12 mouse cellular contexts compared by ENCODE assay signal in genomic region chr4:124755526-124755925, GRCm38 (mm10). TPM values are rescaled to one million over a fixed set of nuclear protein-coding genes. Genes with fewer than 3 reads are reported as not detected.
DNase-seq lines count a peak whose midpoint lies in the region; ATAC-seq and TF ChIP-seq lines count a peak whose summit lies in the region.
"Had no signal": no experiment of that assay in that cellular context is flagged by ENCODE, and none has a peak within 500 bp of the region (broad histone marks: within the 10 kb centered on the region; RNA-seq: fewer than 3 reads in every experiment).

No protein-coding gene starts in this region.

- no peak overlapping the region for H3K27ac ChIP-seq in hindbrain, embryonic 13.5 days
- no peak overlapping the region for H3K27ac ChIP-seq in hindbrain, embryonic 14.5 days
- H3K27ac ChIP-seq in spleen, adult 2 months (ENCODE audit: insufficient read depth, low read length), result peak overlapping the region; percentile 53; the same call in 1 of the 2 replicates
- H3K27ac ChIP-seq: limb, embryonic 10.5 days had no signal

- peaks cover 20% of the 10 kb centered on the region for H3K4me1 ChIP-seq in hindbrain, embryonic 13.5 days (replicated peaks)
- peaks cover 10% of the 10 kb centered on the region for H3K4me1 ChIP-seq in hindbrain, embryonic 14.5 days (replicated peaks; ENCODE audit: control insufficient read depth, insufficient read depth, low read length)
- peaks cover 19% of the 10 kb centered on the region; the same call in 1 of the 2 replicates for H3K4me1 ChIP-seq in spleen, adult 2 months (ENCODE audit: control insufficient read depth, insufficient read depth, insufficient read length)

- WGBS in hindbrain, embryonic 13.5 days, result 79% methylated on average over 7 of the region's 7 CpGs
- WGBS in hindbrain, embryonic 14.5 days, result 75% methylated on average over 7 of the region's 7 CpGs
- WGBS in spleen, adult 2 months, result 25% methylated on average over 7 of the region's 7 CpGs

- no peak for DNase-seq in hindbrain, embryonic 14.5 days (ENCODE audit: low spot score)
- DNase-seq in spleen, adult 2 months (ENCODE audit: low read depth in 1 of 2, low spot score in 2 of 2), result no peak
- DNase-seq in spleen, postnatal 14 days (ENCODE audit: low spot score in 2 of 2), result no peak
- no peak for DNase-seq in frontal cortex, adult 2 months (ENCODE audit: extremely low spot score in 1 of 2, low spot score in 1 of 2)
- no peak for DNase-seq in thymus, postnatal 4 days
- DNase-seq: lung, postnatal 36 days; spleen, adult 18-20 months had no signal

- TF ChIP-seq POLR2A in spleen, adult 2 months (IDR thresholded peaks at IDR 0.05; ENCODE audit: low read depth, low read length), result no peak

- TF ChIP-seq CTCF in spleen, adult 2 months (IDR thresholded peaks at IDR 0.05; ENCODE audit: extremely low read depth, insufficient read depth, insufficient read length, insufficient replicate concordance), result no peak

- no peaks in the 10 kb centered on the region for H3K27me3 ChIP-seq in hindbrain, embryonic 13.5 days
- no peaks in the 10 kb centered on the region for H3K27me3 ChIP-seq in hindbrain, embryonic 14.5 days (ENCODE audit: control insufficient read depth, insufficient read depth, low read length)
- H3K27me3 ChIP-seq in spleen, adult 2 months (ENCODE audit: control insufficient read depth, insufficient read depth, low read length), result no peaks in the 10 kb centered on the region

- no peak for ATAC-seq in hindbrain, embryonic 13.5 days (ENCODE audit: low FRiP score)
- ATAC-seq in hindbrain, embryonic 14.5 days (ENCODE audit: low FRiP score), result no peak
- ATAC-seq in inflammation-experienced regulatory T-cells, adult 6 months, result peak; percentile 44
- ATAC-seq: activated CD4-positive, CD25-positive, alpha-beta regulatory T cell, adult 4 months; forebrain, embryonic 14.5 days had no signal

- peak overlapping the region; percentile 20; the same call in 1 of the 2 replicates for H3K9ac ChIP-seq in hindbrain, embryonic 13.5 days
- no peak overlapping the region for H3K9ac ChIP-seq in hindbrain, embryonic 14.5 days

- no peaks in the 10 kb centered on the region for H3K9me3 ChIP-seq in hindbrain, embryonic 13.5 days
- no peaks in the 10 kb centered on the region for H3K9me3 ChIP-seq in hindbrain, embryonic 14.5 days (ENCODE audit: control insufficient read depth, low read length)
- H3K9me3 ChIP-seq: limb, embryonic 10.5 days had no signal

- H3K4me2 ChIP-seq in hindbrain, embryonic 13.5 days, result no peak overlapping the region
- no peak overlapping the region for H3K4me2 ChIP-seq in hindbrain, embryonic 14.5 days (replicated peaks)

- no peak overlapping the region for H3K4me3 ChIP-seq in hindbrain, embryonic 13.5 days
- H3K4me3 ChIP-seq in hindbrain, embryonic 14.5 days (replicated peaks; ENCODE audit: low read length), result no peak overlapping the region
- H3K4me3 ChIP-seq in spleen, adult 2 months (ENCODE audit: extremely low read depth, insufficient read depth, insufficient read length), result 0 out of 2 replicates have a peak overlapping the region, but pooled peaks have one; percentile 3
- H3K4me3 ChIP-seq: limb, embryonic 10.5 days had no signal

- peaks cover 3% of the 10 kb centered on the region for H3K36me3 ChIP-seq in hindbrain, embryonic 13.5 days
- no peaks in the 10 kb centered on the region; the same call in 1 of the 2 replicates for H3K36me3 ChIP-seq in hindbrain, embryonic 14.5 days (replicated peaks; ENCODE audit: control insufficient read depth, insufficient read depth)
- H3K36me3 ChIP-seq in spleen, adult 2 months (ENCODE audit: control insufficient read depth, insufficient read depth, low read length), result no peaks in the 10 kb centered on the region

RNA-seq across cellular contexts. Expression of gene Inpp5b, which starts 13.9 kb away (rescaled TPM):
- polyA plus RNA-seq in hindbrain, embryonic 13.5 days (2015; fragmentation: Nextera tagmentation; extraction: Ambion mirVana), result 22.1 and 24.5 TPM in 2 replicates
- 21.0 and 21.1 TPM in 2 replicates for polyA plus RNA-seq in hindbrain, embryonic 14.5 days (2014; fragmentation: Nextera tagmentation; extraction: Ambion mirVana)
- polyA plus RNA-seq in spleen, adult 2 months (2012; rRNA removed), result 31.3 and 33.4 TPM in 2 replicates
- polyA plus RNA-seq in inflammation-experienced regulatory T-cells, adult 6 months (2017; shearing (Covaris generic)), result 100 to 1,000 TPM in 2 of 3 experiments, 10 to 100 TPM in 1; 93.6 to 120 (median 110) TPM
- polyA plus RNA-seq in frontal cortex, adult 2 months (2012; rRNA removed), result 58.0 and 71.4 TPM in 2 replicates

RNA-seq across cellular contexts. Expression of gene Sf3a3, which starts 41.0 kb away (rescaled TPM):
- 112 and 119 TPM in 2 replicates for polyA plus RNA-seq in hindbrain, embryonic 13.5 days (2015; fragmentation: Nextera tagmentation; extraction: Ambion mirVana)
- polyA plus RNA-seq in hindbrain, embryonic 14.5 days (2014; fragmentation: Nextera tagmentation; extraction: Ambion mirVana), result 88.9 and 89.3 TPM in 2 replicates
- 8.6 and 8.8 TPM in 2 replicates for polyA plus RNA-seq in spleen, adult 2 months (2012; rRNA removed)
- 100 to 1,000 TPM; 106 to 117 (median 115) TPM for polyA plus RNA-seq in inflammation-experienced regulatory T-cells, adult 6 months (2017; shearing (Covaris generic))
- 35.5 and 40.4 TPM in 2 replicates for polyA plus RNA-seq in frontal cortex, adult 2 months (2012; rRNA removed)

RNA-seq across cellular contexts. Expression of gene Mtf1, which starts 46.4 kb away (rescaled TPM):
- 13.5 and 14.8 TPM in 2 replicates for polyA plus RNA-seq in hindbrain, embryonic 13.5 days (2015; fragmentation: Nextera tagmentation; extraction: Ambion mirVana)
- 10.6 and 13.2 TPM in 2 replicates for polyA plus RNA-seq in hindbrain, embryonic 14.5 days (2014; fragmentation: Nextera tagmentation; extraction: Ambion mirVana)
- polyA plus RNA-seq in spleen, adult 2 months (2012; rRNA removed), result 5.5 and 5.9 TPM in 2 replicates
- 10 to 100 TPM; 12.6 to 20.4 (median 16.9) TPM for polyA plus RNA-seq in inflammation-experienced regulatory T-cells, adult 6 months (2017; shearing (Covaris generic))
- polyA plus RNA-seq in frontal cortex, adult 2 months (2012; rRNA removed), result 12.9 and 13.2 TPM in 2 replicates

RNA-seq across cellular contexts. Expression of gene Fhl3, which starts 55.0 kb away (rescaled TPM):
- 2.7 and 2.9 TPM in 2 replicates for polyA plus RNA-seq in hindbrain, embryonic 13.5 days (2015; fragmentation: Nextera tagmentation; extraction: Ambion mirVana)
- polyA plus RNA-seq in hindbrain, embryonic 14.5 days (2014; fragmentation: Nextera tagmentation; extraction: Ambion mirVana), result 1.8 and 2.2 TPM in 2 replicates
- 19.4 and 25.0 TPM in 2 replicates for polyA plus RNA-seq in spleen, adult 2 months (2012; rRNA removed)
- polyA plus RNA-seq in inflammation-experienced regulatory T-cells, adult 6 months (2017; shearing (Covaris generic)), result 10 to 100 TPM in 2 of 3 experiments, 1 to 10 TPM in 1; 8.2 to 15.6 (median 13.5) TPM
- 2.0 and 2.2 TPM in 2 replicates for polyA plus RNA-seq in frontal cortex, adult 2 months (2012; rRNA removed)
